Mouse (Mus musculus) liver, postnatal 0 days (tissue): Measurements from ENCODE around the gene Cdc42bpa.

Experiments
- CTCF ChIP-seq: sonication (generic); IDR thresholded peaks from 2 replicates; pipeline ENCODE4 v1.5.1; 2016; ENCODE audit warnings: antibody characterized with exemption, low read depth
- EP300 ChIP-seq: IDR thresholded peaks from 2 replicates; pipeline ENCODE4 v1.6.1; 2016; ENCODE audit warnings: antibody characterized with exemption, low read depth, mild to moderate bottlenecking

DNA sequence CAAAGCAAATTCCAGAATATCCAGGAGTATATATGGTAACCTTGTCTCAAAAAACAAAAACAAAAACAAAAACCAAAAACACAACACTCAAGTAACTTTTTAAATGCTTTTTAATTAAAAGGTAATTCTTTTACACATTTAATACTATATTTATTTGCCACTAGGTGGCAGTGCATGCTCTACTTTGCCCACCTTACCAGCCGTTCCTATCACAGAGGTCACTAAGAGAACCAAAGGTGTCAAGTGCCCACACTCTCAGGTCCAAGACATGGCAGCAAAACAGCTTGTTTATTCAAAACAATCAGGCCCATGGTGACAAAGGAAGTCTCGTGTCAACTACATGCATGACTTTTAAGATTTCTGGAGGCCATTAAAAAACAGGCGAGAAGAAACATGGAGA is 214.9 kb downstream of the Cdc42bpa start:
- TF ChIP-seq CTCF (peak; percentile 78), EP300 (no peak)
